Mouse (Mus musculus) limb, embryonic 11.5 days (tissue): Measurements from ENCODE around the gene Ces3a. TPM values are rescaled to one million over a fixed set of nuclear protein-coding genes. Genes with fewer than 3 reads are reported as not detected.

Experiments
- ATAC-seq: fragments of 200-750 bp; cut with Nextera tagmentation; 2 replicates; pipeline ENCODE4 v1.8.0; 2017; ENCODE audit warnings: low read depth; ENCODE audit not compliant: insufficient number of reproducible peaks, low FRiP score, low TSS enrichment
- DNase-seq: peaks from one replicate; pipeline ENCODE4 v3.0.0-alpha.2; 2015; ENCODE audit warnings: low spot score
- H3K27ac ChIP-seq: fragments of 300-500 bp; sonication (generic); replicated peaks from 2 replicates; pipeline ENCODE4 v1.5.1; 2014; ENCODE audit warnings: low read depth, mild to moderate bottlenecking, low read length
- H3K27me3 ChIP-seq: fragments of 300-500 bp; sonication (generic); 2 replicates; pipeline ENCODE4 v1.6.1; 2014; ENCODE audit warnings: mild to moderate bottlenecking, low read length, mixed read lengths; ENCODE audit not compliant: control insufficient read depth, insufficient read depth
- H3K36me3 ChIP-seq: fragments of 300-500 bp; sonication (generic); 2 replicates; pipeline ENCODE4 v1.6.1; 2014; ENCODE audit warnings: mild to moderate bottlenecking, low read length, moderate library complexity, mixed read lengths; ENCODE audit not compliant: control insufficient read depth, insufficient read depth
- H3K4me1 ChIP-seq: fragments of 300-500 bp; sonication (generic); 2 replicates; pipeline ENCODE4 v1.6.1; 2014; ENCODE audit warnings: low read length, mixed read lengths; ENCODE audit not compliant: control insufficient read depth, insufficient read depth
- H3K4me2 ChIP-seq: fragments of 300-500 bp; sonication (generic); 2 replicates; pipeline ENCODE4 v1.6.1; 2014; ENCODE audit warnings: low read depth, mild to moderate bottlenecking, moderate library complexity; ENCODE audit not compliant: severe bottlenecking
- H3K4me3 ChIP-seq: fragments of 300-500 bp; sonication (generic); 2 replicates; pipeline ENCODE4 v1.5.1; 2014; ENCODE audit warnings: low read depth, low read length
- H3K9ac ChIP-seq: fragments of 300-500 bp; sonication (generic); 2 replicates; pipeline ENCODE4 v1.6.1; 2014; ENCODE audit warnings: mild to moderate bottlenecking, low read length
- H3K9me3 ChIP-seq: fragments of 300-500 bp; sonication (generic); 2 replicates; pipeline ENCODE4 v1.6.1; 2016; ENCODE audit warnings: low read length; ENCODE audit not compliant: control insufficient read depth
- WGBS: fragments of 180-500 bp; shearing (Covaris S2); extraction: QIAGEN DNeasy Blood & Tissue Kit; methylation state at CpG from one replicate; pipeline ENCODE4 v1.1.7; 2014; 5-methylcytosine and 5-hydroxymethylcytosine counted together
- polyA plus RNA-seq: library from polyadenylated mRNA; unstranded; fragments of >200 nt; fragmentation: Nextera tagmentation; extraction: Ambion mirVana; gene quantifications from 2 replicates; pipeline ENCODE4 v1.2.1, GENCODE M21; 2014

The Ces3a gene
- polyA plus RNA-seq, 1 experiment from 2014 or later: not detected

- ATAC-seq (no peak), DNase-seq (no peak)
- Histone ChIP-seq H3K4me3 (no peak overlapping the region), H3K9me3 (no peaks in the 10 kb centered on the region), H3K36me3 (no peaks in the 10 kb centered on the region), H3K27ac (no peak overlapping the region), H3K27me3 (no peaks in the 10 kb centered on the region), H3K9ac (no peak overlapping the region), H3K4me1 (no peaks in the 10 kb centered on the region), H3K4me2 (no peak overlapping the region)
- WGBS: 87% methylated on average over 3 of the region's 3 CpGs
Measured at GRCm38 (mm10) chr8:105104220-105104619, 55.8 kb downstream of the Ces3a start.

Other genes starting within 250 kb of the Ces3a start
- gene Ces2b, start 217.0 kb upstream of the Ces3a start, polyA plus RNA-seq: 0.13 and 0.20 TPM in 2 replicates
- not detected in 2 replicates for gene Ces2c, start 201.5 kb upstream of the Ces3a start, polyA plus RNA-seq
- not detected in 2 replicates for gene Ces2e, start 122.3 kb upstream of the Ces3a start, polyA plus RNA-seq
- gene Ces2f, start 101.2 kb upstream of the Ces3a start, polyA plus RNA-seq: not detected in 2 replicates
- not detected in 2 replicates for gene Ces2g, start 86.9 kb upstream of the Ces3a start, polyA plus RNA-seq
- not detected in 2 replicates for gene Ces2h, start 47.7 kb upstream of the Ces3a start, polyA plus RNA-seq
- not detected in 2 replicates for gene Ces3b, start 35.2 kb downstream of the Ces3a start, polyA plus RNA-seq
- not detected in 2 replicates for gene Ces4a, start 83.2 kb downstream of the Ces3a start, polyA plus RNA-seq
- 105 TPM in 2 replicates for gene Cbfb, start 122.1 kb downstream of the Ces3a start, polyA plus RNA-seq
- gene D230025D16Rik, start 176.5 kb downstream of the Ces3a start, polyA plus RNA-seq: 29.9 and 32.5 TPM in 2 replicates
- 2.4 and 3.4 TPM in 2 replicates for gene B3gnt9, start 206.6 kb downstream of the Ces3a start, polyA plus RNA-seq
- gene Tradd, start 216.0 kb downstream of the Ces3a start, polyA plus RNA-seq: 11.1 and 13.6 TPM in 2 replicates
- gene Fbxl8, start 216.0 kb downstream of the Ces3a start, polyA plus RNA-seq: 1.2 and 1.3 TPM in 2 replicates
- gene Hsf4, start 221.2 kb downstream of the Ces3a start, polyA plus RNA-seq: not detected in 2 replicates
- 1.0 and 1.2 TPM in 2 replicates for gene Nol3, start 227.5 kb downstream of the Ces3a start, polyA plus RNA-seq
- 17.5 and 17.9 TPM in 2 replicates for gene 4931428F04Rik, start 241.3 kb downstream of the Ces3a start, polyA plus RNA-seq
- gene Exoc3l, start 247.5 kb downstream of the Ces3a start, polyA plus RNA-seq: 6.6 and 8.6 TPM in 2 replicates
- gene E2f4, start 249.1 kb downstream of the Ces3a start, polyA plus RNA-seq: 132 and 136 TPM in 2 replicates